Mouse (Mus musculus) monocyte, adult 5-6 weeks (primary cell): ENCODE results near the gene Casq2. TPM values are rescaled to one million over a fixed set of nuclear protein-coding genes. Genes with fewer than 3 reads are reported as not detected.

Experiments
- ATAC-seq: fragments of 153-309, 156-312 bp; replicated peaks from 2 replicates; pipeline ENCODE4 v1.8.0; 2017; ENCODE audit warnings: mild to moderate bottlenecking; ENCODE audit not compliant: low TSS enrichment, insufficient number of reproducible peaks, severe bottlenecking, poor library complexity, low FRiP score
- total RNA-seq: library from RNA; stranded (forward); fragments of 200-1000, 200-491, 200-594 nt; gene quantifications from 3 replicates; pipeline ENCODE4 v1.2.3, GENCODE M21; 2017

The Casq2 gene
- total RNA-seq, 1 experiment from 2014 or later, result not detected

GRCm38 (mm10) chr3:102123654-102124053, 37.4 kb downstream of the Casq2 start:
- no peak for ATAC-seq

GRCm38 (mm10) chr3:102125546-102125945, 39.3 kb downstream of the Casq2 start:
- no peak for ATAC-seq

- ATAC-seq, result no peak
Observed at GRCm38 (mm10) chr3:102127114-102127513, 40.9 kb downstream of the Casq2 start.

DNA sequence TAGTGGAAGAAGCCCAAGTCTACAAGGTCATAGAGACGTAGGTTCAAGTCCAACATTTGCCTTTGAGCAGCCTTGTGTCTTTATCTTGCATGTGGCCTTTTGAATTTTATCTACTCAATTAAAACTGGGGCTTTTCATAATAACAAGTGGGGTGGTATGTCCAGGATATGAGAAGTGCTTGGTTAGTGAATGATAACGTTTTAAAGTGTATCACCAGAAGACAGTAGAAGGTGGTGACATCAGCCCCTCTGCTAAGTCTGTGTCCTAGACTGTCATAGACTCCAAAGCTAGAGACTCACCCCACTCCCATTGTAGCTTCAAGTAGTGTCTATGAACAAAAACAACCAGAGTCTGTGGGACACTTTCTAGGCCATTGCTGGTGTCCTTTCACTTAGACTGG, 42.0 kb downstream of the Casq2 start:
- ATAC-seq, result no peak

- no peak for ATAC-seq
Observed at GRCm38 (mm10) chr3:102130478-102130877, 44.3 kb downstream of the Casq2 start.

DNA sequence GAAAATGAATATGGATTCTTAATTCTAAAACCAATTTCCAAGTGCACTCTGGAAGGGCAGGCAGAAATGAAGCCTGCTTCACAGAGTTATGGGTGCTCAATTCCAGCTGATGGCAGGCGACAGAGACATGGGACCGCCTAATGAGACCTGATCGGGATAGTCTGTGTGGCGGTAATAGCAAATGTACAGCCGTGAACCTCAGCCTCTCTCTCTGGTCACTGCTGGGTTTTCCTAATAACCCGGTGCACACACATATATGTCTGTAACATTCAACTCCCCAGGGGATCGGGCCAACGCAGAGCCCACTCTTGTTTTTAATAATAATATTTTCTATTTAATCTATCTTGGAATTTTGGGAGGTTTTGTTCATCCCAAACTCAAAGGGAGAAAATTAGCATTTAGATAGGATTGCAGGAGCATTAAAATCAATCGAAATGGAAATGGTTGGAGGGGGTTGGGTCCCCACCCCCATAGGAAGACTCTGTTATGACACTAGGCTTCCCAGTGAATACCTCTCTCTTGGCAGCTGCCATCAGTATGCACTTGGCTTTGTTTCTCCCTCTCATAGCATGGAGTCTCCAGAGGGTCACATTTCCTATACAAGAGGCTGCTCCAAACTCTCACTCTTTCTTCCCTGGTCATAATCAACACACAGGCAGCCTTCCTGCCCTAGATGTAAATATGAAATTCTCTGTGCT, 45.6 kb downstream of the Casq2 start:
- ATAC-seq, result no peak

DNA sequence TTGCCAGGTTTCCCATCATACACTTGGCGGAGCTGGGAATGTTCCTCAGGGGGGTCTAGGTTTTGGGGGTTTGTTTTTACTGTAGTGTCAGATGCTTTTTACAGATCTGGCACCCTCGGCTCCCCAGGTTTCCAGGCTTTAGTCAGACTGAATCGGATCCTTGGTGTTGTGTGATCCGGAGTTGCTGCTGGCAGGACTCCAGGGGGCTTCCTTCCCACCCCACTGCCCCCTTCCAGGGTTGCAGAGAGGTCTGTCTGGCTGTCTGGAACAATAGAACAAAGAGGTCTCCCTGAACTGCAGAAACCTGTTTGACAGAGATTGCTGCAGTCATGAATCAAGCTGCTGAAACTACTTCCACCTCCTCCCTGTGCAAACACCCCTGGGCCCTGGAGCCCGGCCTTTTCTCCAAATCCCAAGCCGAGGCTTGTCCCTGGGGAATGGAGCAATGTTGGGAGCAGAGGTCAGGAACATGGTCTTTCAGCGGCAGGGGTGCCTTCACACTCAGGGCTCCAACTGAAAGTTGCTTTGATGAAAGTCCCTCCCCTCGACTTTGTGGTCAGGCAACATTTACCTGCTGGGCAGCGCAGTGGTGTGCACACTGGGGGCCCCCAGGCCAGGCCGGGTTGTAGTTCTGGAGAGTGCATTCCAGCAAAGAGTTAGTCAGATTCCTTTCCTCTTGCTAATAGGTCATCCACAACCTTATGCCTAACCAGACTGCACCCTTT, 49.3 kb downstream of the Casq2 start:
- ATAC-seq, result no peak

- no peak for ATAC-seq
Observed at GRCm38 (mm10) chr3:102137158-102137557, 50.9 kb downstream of the Casq2 start.

DNA sequence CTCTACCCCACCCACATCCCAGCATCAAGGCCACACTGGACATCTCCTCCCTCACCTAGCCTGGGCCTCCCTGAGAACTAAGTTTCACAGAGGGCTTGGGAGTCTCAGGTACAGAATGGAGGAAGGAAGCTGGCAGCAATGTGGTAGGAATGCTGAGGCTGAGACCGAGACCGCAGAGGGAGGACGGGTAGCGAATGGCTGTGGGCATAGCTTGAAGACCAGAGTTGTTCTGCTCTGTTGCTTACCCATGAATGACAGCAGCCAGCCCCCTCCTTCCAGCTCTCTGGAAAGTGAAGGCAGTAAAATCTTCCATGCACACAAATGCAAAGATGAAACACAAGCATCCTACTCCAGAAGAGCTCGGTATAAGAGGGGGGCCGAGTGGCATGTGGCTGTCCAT, 52.7 kb downstream of the Casq2 start:
- no peak for ATAC-seq

DNA sequence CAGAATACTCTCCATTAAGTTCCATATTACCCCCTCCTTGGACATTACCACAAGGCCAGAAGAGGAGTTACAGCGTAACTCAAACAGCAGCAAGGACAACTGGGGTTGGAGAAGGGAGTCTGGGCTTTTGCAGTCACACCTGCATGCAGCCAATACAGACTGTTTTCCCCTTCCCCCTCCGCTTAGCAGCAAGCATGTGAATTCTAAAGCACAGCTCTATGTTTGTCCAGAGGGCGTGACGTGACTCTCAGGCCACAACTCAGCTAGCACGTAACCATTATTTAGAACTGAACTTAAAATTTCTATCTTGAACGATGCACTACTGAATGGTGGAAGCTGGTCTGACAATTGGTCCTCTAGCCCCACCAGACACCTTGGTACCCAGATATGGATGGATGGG, 54.4 kb downstream of the Casq2 start:
- no peak for ATAC-seq

- ATAC-seq, result no peak
Observed at GRCm38 (mm10) chr3:102141451-102141850, 55.2 kb downstream of the Casq2 start.

GRCm38 (mm10) chr3:102141893-102142292, 55.7 kb downstream of the Casq2 start:
- no peak for ATAC-seq

DNA sequence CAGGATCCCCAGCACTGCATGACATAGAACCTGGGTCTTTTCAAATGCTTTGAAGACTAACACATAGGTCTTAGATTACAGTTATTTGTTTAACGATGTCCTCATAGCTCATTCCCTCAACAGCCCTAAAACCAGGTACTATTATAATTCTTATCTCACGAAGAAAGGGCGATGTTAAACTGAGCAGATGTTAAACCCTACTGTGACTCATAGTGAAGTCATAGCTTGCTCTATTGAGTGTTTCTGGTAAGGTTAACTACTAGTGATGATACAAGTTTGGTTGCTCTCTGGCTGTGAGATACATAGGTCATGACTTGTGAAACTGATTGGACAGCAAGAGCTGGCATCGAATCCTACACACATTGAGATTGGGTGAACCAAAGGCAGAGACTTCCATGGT, 56.7 kb downstream of the Casq2 start:
- ATAC-seq, result no peak

DNA sequence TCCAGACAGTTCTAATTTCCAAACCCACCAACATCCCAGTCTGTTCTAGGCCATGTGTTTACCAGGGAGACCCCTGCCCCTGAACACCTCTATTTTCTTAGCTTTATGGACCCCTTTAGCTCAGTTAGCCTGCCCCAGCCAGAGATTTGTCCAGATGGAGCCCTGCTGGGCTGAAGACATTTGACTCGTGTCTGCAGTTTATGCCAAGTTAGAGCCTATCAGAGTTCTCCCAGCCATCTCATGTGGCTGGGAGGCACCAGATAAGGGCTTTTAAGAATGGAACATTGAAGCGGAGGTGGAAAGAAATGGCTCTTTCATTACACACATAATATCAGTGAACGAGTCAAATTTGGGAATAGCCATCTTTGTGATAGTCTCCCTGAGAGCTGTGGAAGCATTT, 57.3 kb downstream of the Casq2 start:
- ATAC-seq, result no peak

DNA sequence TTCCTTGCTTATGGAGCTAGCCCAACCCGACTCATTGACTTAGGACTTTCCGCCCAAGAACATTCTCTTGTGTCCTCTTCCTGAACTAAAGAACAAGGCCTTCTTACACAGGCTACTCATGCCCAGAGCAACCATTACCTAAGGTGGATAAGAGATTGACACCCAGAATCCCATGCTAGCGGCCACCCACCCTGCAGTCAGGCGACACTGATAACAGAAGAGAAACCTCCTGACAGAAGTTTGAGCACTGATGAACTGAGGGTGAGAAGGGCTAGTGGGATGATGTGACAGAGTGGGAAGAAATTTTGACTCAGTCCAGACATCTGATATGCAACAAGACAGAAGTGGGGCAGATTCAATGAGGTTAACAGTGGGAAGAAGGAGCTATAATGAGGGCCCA, 58.2 kb downstream of the Casq2 start:
- no peak for ATAC-seq

GRCm38 (mm10) chr3:102145645-102146386, 59.6 kb downstream of the Casq2 start:
- no peak for ATAC-seq

GRCm38 (mm10) chr3:102146428-102146827, 60.2 kb downstream of the Casq2 start:
- ATAC-seq, result no peak

- ATAC-seq, result no peak
Observed at GRCm38 (mm10) chr3:102147189-102147588, 61.0 kb downstream of the Casq2 start.

DNA sequence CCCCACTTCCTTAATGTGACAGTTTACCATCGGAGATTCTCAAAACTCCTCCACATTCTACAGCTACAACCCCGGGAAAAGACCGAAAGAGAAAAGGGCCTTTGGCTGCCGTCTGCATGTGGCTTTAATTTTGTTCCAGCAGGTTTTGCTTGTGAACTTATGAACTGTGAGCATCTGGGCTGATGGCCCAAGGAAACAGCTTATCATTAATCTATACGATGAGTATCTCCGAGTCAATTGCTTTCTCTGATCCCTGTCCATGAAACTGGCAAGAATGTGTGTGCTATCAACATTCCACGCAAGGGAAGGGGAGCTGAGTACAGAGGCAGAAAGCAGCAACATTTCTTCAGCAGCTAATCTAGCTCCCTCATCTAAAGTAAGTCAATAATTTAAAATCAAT, 63.7 kb downstream of the Casq2 start:
- ATAC-seq, result no peak

- no peak for ATAC-seq
Observed at GRCm38 (mm10) chr3:102151850-102152249, 65.6 kb downstream of the Casq2 start.
